Comparison of ENCODE assay signal across 25 mouse cellular contexts in the genomic region with DNA sequence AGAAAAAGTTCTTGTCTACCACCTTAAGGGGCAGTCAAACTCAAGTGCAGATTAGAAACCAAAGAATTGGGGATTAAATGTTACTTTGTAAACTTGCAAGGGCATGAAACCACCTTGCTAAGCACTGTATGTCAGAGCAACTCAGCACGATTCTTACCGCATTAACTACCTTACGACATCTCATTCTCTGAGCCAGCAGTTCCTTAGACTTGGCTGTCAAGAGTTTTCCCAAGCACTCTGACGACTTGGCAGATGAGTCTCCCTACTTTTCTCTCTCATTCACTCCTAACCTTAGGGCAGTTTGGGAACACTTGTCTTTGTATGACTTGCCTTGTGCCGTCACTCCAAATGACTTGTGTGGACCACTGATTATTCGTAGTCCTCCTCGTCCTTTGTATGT.
"Had no signal": no experiment of that assay in that cellular context is flagged by ENCODE, and none has a peak within 500 bp of the region (broad histone marks: within the 10 kb centered on the region; RNA-seq: fewer than 3 reads in every experiment).

No protein-coding gene starts in this region.

- H3K4me3 ChIP-seq: gastrocnemius, adult 2 months; heart, embryonic 10.5 days; heart, embryonic 12.5 days; hindbrain, embryonic 13.5 days; hindbrain, embryonic 15.5 days; layer of hippocampus, adult 2 months; left cerebral cortex, adult 2 months; limb, embryonic 13.5 days; limb, embryonic 15.5 days; liver, embryonic 12.5 days had no signal

- H3K4me1 ChIP-seq: heart, embryonic 10.5 days; limb, embryonic 15.5 days had no signal

- DNase-seq: gastrocnemius, adult 2 months; gastrocnemius, postnatal 10 days; gastrocnemius, postnatal 25 days; heart, adult 18-20 months; heart, postnatal 10 days; heart, postnatal 36 days; kidney, adult 18-20 months; kidney, adult 9 months; kidney, postnatal 10 days; kidney, postnatal 25 days; kidney, postnatal 4 days; left cerebral cortex, postnatal 4 days; lung, adult 18-20 months had no signal

- H3K4me2 ChIP-seq: heart, embryonic 12.5 days; hindbrain, embryonic 13.5 days; hindbrain, embryonic 15.5 days; limb, embryonic 13.5 days; limb, embryonic 15.5 days; liver, embryonic 12.5 days had no signal

- H3K9ac ChIP-seq: heart, embryonic 12.5 days; hindbrain, embryonic 13.5 days; hindbrain, embryonic 15.5 days; limb, embryonic 13.5 days; limb, embryonic 15.5 days; liver, embryonic 12.5 days; liver, embryonic 14.5 days had no signal

- ATAC-seq: hindbrain, postnatal 0 days; intestine, postnatal 0 days; liver, embryonic 12.5 days had no signal

- H3K9me3 ChIP-seq: heart, embryonic 10.5 days; heart, embryonic 12.5 days; hindbrain, embryonic 13.5 days; hindbrain, embryonic 15.5 days; limb, embryonic 13.5 days; limb, embryonic 15.5 days; liver, embryonic 12.5 days had no signal

- H3K36me3 ChIP-seq: heart, embryonic 12.5 days; hindbrain, embryonic 13.5 days; hindbrain, embryonic 15.5 days; limb, embryonic 15.5 days had no signal

- H3K27me3 ChIP-seq: heart, embryonic 12.5 days; hindbrain, embryonic 13.5 days; hindbrain, embryonic 15.5 days; limb, embryonic 13.5 days; limb, embryonic 15.5 days; liver, embryonic 12.5 days had no signal

- H3K27ac ChIP-seq: gastrocnemius, adult 2 months; heart, embryonic 10.5 days; hindbrain, embryonic 13.5 days; hindbrain, embryonic 15.5 days; hindbrain, postnatal 0 days; layer of hippocampus, adult 2 months; left cerebral cortex, adult 2 months; limb, embryonic 13.5 days; limb, embryonic 15.5 days; liver, embryonic 12.5 days; liver, embryonic 14.5 days had no signal
